ENCODE assay signal across 28 mouse cellular contexts in the genomic region with DNA sequence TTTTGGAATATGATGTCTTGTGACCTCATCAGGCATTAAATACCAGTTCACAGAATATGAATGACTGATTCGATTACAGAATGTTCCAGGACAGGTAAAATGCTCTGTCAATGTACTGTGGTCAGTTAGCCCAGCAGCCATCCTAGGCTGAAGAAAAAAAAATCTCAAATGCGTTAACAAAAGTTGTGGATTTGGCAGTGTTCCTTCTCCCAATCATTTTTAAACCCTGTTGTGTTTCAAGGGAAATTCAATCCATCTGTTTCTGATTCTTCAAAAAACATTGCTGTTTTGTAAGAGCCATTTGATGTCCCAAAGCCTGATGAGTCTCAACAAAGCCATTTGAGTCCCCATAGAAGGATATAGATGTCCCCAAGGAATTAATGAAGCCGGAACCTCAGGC.
"Had no signal": no experiment of that assay in that cellular context is flagged by ENCODE, and none has a peak within 500 bp of the region (broad histone marks: within the 10 kb centered on the region; RNA-seq: fewer than 3 reads in every experiment).

No protein-coding gene starts in this region.

- H3K9me3 ChIP-seq: heart, embryonic 10.5 days; heart, embryonic 12.5 days; hindbrain, embryonic 10.5 days; hindbrain, embryonic 12.5 days; intestine, embryonic 15.5 days; kidney, embryonic 15.5 days; limb, embryonic 13.5 days; limb, embryonic 15.5 days; liver, embryonic 12.5 days had no signal

- H3K27ac ChIP-seq: gastrocnemius, adult 2 months; heart, embryonic 10.5 days; hindbrain, embryonic 10.5 days; hindbrain, embryonic 12.5 days; hindbrain, embryonic 14.5 days; intestine, embryonic 15.5 days; kidney, embryonic 15.5 days; kidney, postnatal 0 days; limb, embryonic 13.5 days; limb, embryonic 15.5 days; liver, embryonic 12.5 days; liver, embryonic 14.5 days had no signal

- H3K27me3 ChIP-seq: heart, embryonic 12.5 days; hindbrain, embryonic 12.5 days; intestine, embryonic 15.5 days; kidney, embryonic 15.5 days; limb, embryonic 13.5 days; limb, embryonic 15.5 days; liver, embryonic 12.5 days had no signal

- H3K4me3 ChIP-seq: gastrocnemius, adult 2 months; heart, embryonic 10.5 days; heart, embryonic 12.5 days; hindbrain, embryonic 10.5 days; hindbrain, embryonic 12.5 days; intestine, embryonic 15.5 days; kidney, embryonic 15.5 days; limb, embryonic 13.5 days; limb, embryonic 15.5 days; liver, embryonic 12.5 days had no signal

- DNase-seq: gastrocnemius, adult 2 months; gastrocnemius, postnatal 10 days; gastrocnemius, postnatal 25 days; heart, adult 18-20 months; heart, postnatal 10 days; heart, postnatal 4 days; kidney, adult 18-20 months; kidney, adult 8-10 months; kidney, postnatal 14 days; kidney, postnatal 36 days; layer of hippocampus, adult 9-11 months; layer of hippocampus, postnatal 36 days; left cerebral cortex, postnatal 4 days had no signal

- H3K4me2 ChIP-seq: heart, embryonic 12.5 days; hindbrain, embryonic 12.5 days; hindbrain, embryonic 14.5 days; intestine, embryonic 15.5 days; kidney, embryonic 15.5 days; limb, embryonic 13.5 days; limb, embryonic 15.5 days; liver, embryonic 12.5 days had no signal

- ATAC-seq: hindbrain, embryonic 16.5 days; inflammation-experienced regulatory T-cells, adult 6 months; intestine, embryonic 15.5 days; intestine, postnatal 0 days; liver, embryonic 12.5 days had no signal

- H3K36me3 ChIP-seq: heart, embryonic 10.5 days; heart, embryonic 12.5 days; hindbrain, embryonic 10.5 days; hindbrain, embryonic 12.5 days; intestine, embryonic 15.5 days; kidney, embryonic 15.5 days; limb, embryonic 13.5 days; limb, embryonic 15.5 days; liver, embryonic 12.5 days had no signal

- H3K9ac ChIP-seq: heart, embryonic 12.5 days; hindbrain, embryonic 12.5 days; hindbrain, embryonic 14.5 days; intestine, embryonic 15.5 days; kidney, embryonic 15.5 days; limb, embryonic 13.5 days; limb, embryonic 15.5 days; liver, embryonic 12.5 days; liver, embryonic 14.5 days had no signal

- H3K4me1 ChIP-seq: heart, embryonic 10.5 days; heart, embryonic 12.5 days; hindbrain, embryonic 10.5 days; hindbrain, embryonic 12.5 days; intestine, embryonic 15.5 days; kidney, embryonic 15.5 days; limb, embryonic 13.5 days; limb, embryonic 15.5 days; liver, embryonic 12.5 days had no signal
